Mouse (Mus musculus) hindbrain, embryonic 10.5 days (tissue): ENCODE measurements around the gene Rcan2. TPM values are rescaled to one million over a fixed set of nuclear protein-coding genes. Genes with fewer than 3 reads are reported as not detected.
A peak's percentile ranks its signal among the peaks of the same experiment; 100 is the strongest.

Experiments used
- DNase-seq: peaks from one replicate; pipeline ENCODE4 v3.0.0-alpha.2; 2017; ENCODE audit warnings: low spot score
- H3K27ac ChIP-seq: fragments of 300-500 bp; sonication (generic); 2 replicates; pipeline ENCODE4 v1.5.1; 2016; ENCODE audit warnings: mild to moderate bottlenecking, moderate library complexity
- H3K27me3 ChIP-seq: fragments of 300-500 bp; sonication (generic); 2 replicates; pipeline ENCODE4 v1.6.1; 2016; ENCODE audit warnings: mild to moderate bottlenecking; ENCODE audit not compliant: poor library complexity, insufficient read depth, severe bottlenecking
- H3K36me3 ChIP-seq: fragments of 300-500 bp; sonication (generic); 2 replicates; pipeline ENCODE4 v1.6.1; 2016; ENCODE audit warnings: mild to moderate bottlenecking, moderate library complexity
- H3K4me1 ChIP-seq: fragments of 300-500 bp; sonication (generic); replicated peaks from 2 replicates; pipeline ENCODE4 v1.6.1; 2016; ENCODE audit warnings: mild to moderate bottlenecking
- H3K4me3 ChIP-seq: fragments of 300-500 bp; sonication (generic); 2 replicates; pipeline ENCODE4 v1.5.1; 2016; ENCODE audit warnings: mild to moderate bottlenecking, moderate library complexity
- H3K9me3 ChIP-seq: fragments of 300-500 bp; sonication (generic); 2 replicates; pipeline ENCODE4 v1.6.1; 2016; ENCODE audit warnings: mild to moderate bottlenecking, moderate library complexity
- WGBS: fragments of 180-500 bp; shearing (Covaris S2); methylation state at CpG from one replicate; pipeline ENCODE4 v1.1.7; 2016; 5-methylcytosine and 5-hydroxymethylcytosine counted together
- polyA plus RNA-seq: library from polyadenylated mRNA; unstranded; fragments of >200 nt; fragmentation: Nextera tagmentation; extraction: Ambion mirVana; gene quantifications from 2 replicates; pipeline ENCODE4 v1.2.1, GENCODE M21; 2016

Gene Rcan2
- 8.5 and 23.0 TPM in 2 replicates for polyA plus RNA-seq

DNA sequence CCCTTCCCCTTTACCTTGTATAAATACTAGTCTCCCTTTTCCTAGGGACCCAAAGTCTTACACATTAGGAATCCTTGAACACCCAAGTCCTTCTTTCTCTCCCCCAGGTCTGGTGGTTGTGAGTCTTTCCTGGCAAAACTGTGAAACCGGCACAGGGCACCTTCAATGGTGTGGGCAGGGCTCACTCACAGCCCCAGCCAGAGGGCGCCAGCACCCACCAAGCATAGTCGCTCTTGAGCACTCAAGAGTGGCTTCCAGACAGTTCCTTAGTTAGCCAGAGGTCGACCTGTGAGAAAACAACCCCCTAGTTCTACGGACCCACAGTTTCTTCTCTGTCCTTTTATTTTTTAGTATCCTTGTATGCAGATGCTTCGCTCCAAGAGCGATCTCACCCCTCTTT is at the start of gene Rcan2:
Rcan2 (plus strand) TSS at position 275 of the 400 bp plus-strand sequence.
- WGBS = 1% methylated on average over 7 of the region's 7 CpGs
- H3K9me3 ChIP-seq = no peaks in the 10 kb centered on the region
- H3K4me1 ChIP-seq = peaks cover 15% of the 10 kb centered on the region
- peak within 1 kb of the TSS; percentile 86 for H3K27ac ChIP-seq
- DNase-seq = peak; percentile 42
- peaks cover 28% of the 10 kb centered on the region for H3K27me3 ChIP-seq
- peak within 1 kb of the TSS; percentile 74 for H3K4me3 ChIP-seq
- no peaks in the 10 kb centered on the region for H3K36me3 ChIP-seq

GRCm38 (mm10) chr17:43752811-43753210 is 48.3 kb upstream of the Rcan2 start:
- 92% methylated on average over 1 of the region's 1 CpGs for WGBS
- Histone ChIP-seq H3K9me3 (no peaks in the 10 kb centered on the region), H3K4me3 (no peak overlapping the region), H3K27me3 (no peaks in the 10 kb centered on the region), H3K27ac (no peak overlapping the region), H3K36me3 (peaks cover 11% of the 10 kb centered on the region; the same call in 1 of the 2 replicates), H3K4me1 (no peaks in the 10 kb centered on the region)
- DNase-seq = no peak

- H3K9me3 ChIP-seq = no peaks in the 10 kb centered on the region
- no peak overlapping the region for H3K4me3 ChIP-seq
- no peaks in the 10 kb centered on the region for H3K27me3 ChIP-seq
- no peaks in the 10 kb centered on the region for H3K4me1 ChIP-seq
- no peak overlapping the region for H3K27ac ChIP-seq
- 73% methylated on average over 5 of the region's 5 CpGs for WGBS
- no peak for DNase-seq
- 0 out of 2 replicates have a peak, but pooled peaks cover 5% of the 10 kb centered on the region for H3K36me3 ChIP-seq
Observed at GRCm38 (mm10) chr17:43754687-43755086, 46.5 kb upstream of the Rcan2 start.

GRCm38 (mm10) chr17:43758607-43759259 is 42.4 kb upstream of the Rcan2 start:
- no peak for DNase-seq
- H3K36me3 ChIP-seq = no peaks in the 10 kb centered on the region
- WGBS = 65% methylated on average over 15 of the region's 15 CpGs
- H3K27ac ChIP-seq = no peak overlapping the region
- no peaks in the 10 kb centered on the region for H3K4me1 ChIP-seq
- no peaks in the 10 kb centered on the region for H3K27me3 ChIP-seq
- no peaks in the 10 kb centered on the region for H3K9me3 ChIP-seq
- H3K4me3 ChIP-seq = no peak overlapping the region

DNA sequence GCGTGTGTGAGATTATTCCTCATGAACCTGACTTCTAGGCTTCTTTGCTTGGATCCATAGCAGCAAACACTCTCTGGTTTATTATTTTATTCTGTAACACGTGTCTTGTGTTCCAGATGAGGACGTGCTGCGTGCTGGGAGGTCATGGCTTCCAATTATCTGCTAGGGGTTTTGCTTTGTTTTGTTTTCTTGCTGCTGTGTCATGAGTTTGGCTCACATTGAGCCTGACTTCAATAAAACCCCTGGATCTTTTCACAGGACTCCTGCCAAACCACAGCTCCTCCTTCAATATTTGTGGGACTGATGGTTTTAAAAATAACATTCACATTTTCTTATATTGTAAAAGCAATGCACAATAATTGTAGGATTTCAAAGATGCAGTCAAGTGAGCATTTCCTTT is 16.6 kb upstream of the Rcan2 start:
- DNase-seq = no peak
- no peak overlapping the region for H3K27ac ChIP-seq
- no peaks in the 10 kb centered on the region for H3K4me1 ChIP-seq

DNA sequence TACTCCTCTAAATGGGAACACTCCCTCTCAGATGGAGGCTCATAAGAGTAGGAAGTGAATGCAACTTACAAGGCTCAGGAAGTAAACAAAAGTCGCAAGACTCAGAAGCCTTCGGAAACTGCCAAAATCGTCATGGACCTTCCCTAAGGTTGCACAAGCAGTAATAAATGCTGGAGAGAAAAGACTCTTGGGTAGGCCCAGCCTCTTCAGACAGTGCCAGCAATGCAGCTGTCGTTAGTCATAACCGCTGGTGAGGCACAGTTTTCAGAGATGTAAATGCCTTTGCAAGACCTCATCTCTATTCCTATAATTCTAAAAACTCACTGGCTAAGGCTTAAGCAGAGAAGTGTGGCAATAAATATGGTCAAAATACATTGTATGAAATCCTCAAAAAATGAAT is 12.9 kb upstream of the Rcan2 start:
- Histone ChIP-seq H3K4me1 (no peaks in the 10 kb centered on the region), H3K36me3 (no peaks in the 10 kb centered on the region), H3K9me3 (no peaks in the 10 kb centered on the region), H3K27me3 (no peaks in the 10 kb centered on the region), H3K27ac (no peak overlapping the region), H3K4me3 (no peak overlapping the region)
- 95% methylated on average over 5 of the region's 5 CpGs for WGBS
- DNase-seq = no peak

More for the DNA sequence above, 16.6 kb upstream of the Rcan2 start:
- Histone ChIP-seq H3K27me3 (no peaks in the 10 kb centered on the region), H3K4me3 (no peak overlapping the region), H3K9me3 (no peaks in the 10 kb centered on the region), H3K36me3 (no peaks in the 10 kb centered on the region)
- WGBS = 77% methylated on average over 4 of the region's 4 CpGs

DNA sequence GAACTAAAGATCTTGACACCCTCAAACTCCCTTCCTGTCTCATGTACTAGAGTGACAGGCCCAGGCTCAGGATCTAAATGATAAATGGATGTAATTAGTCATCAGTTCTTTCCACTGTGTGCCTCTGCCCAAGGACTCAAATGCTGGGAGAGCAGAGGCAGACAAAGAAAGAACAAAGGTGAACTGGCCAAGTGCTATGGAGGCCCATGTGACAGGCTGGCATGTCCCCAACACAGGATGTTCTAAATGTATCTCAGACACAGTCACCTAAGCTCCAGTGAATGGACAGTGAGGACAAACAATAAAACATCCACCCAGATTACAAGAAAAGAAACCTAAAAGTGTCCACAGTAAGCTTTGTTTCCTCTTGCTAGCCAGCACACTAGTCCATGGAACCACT is 11.8 kb upstream of the Rcan2 start:
- no peaks in the 10 kb centered on the region for H3K36me3 ChIP-seq
- no peak overlapping the region for H3K27ac ChIP-seq
- H3K4me3 ChIP-seq = no peak overlapping the region
- no peaks in the 10 kb centered on the region for H3K4me1 ChIP-seq
- no peak for DNase-seq
- no peaks in the 10 kb centered on the region for H3K9me3 ChIP-seq
- no peaks in the 10 kb centered on the region for H3K27me3 ChIP-seq

GRCm38 (mm10) chr17:43791751-43792150 is 9.4 kb upstream of the Rcan2 start:
- H3K9me3 ChIP-seq = no peaks in the 10 kb centered on the region
- H3K27ac ChIP-seq = no peak overlapping the region
- H3K4me1 ChIP-seq = no peaks in the 10 kb centered on the region
- H3K27me3 ChIP-seq = no peaks in the 10 kb centered on the region
- no peak for DNase-seq
- H3K4me3 ChIP-seq = no peak overlapping the region
- WGBS = 93% methylated on average over 3 of the region's 3 CpGs
- H3K36me3 ChIP-seq = no peaks in the 10 kb centered on the region

- H3K36me3 ChIP-seq = no peaks in the 10 kb centered on the region
- no peak overlapping the region for H3K27ac ChIP-seq
- DNase-seq = no peak
- H3K4me3 ChIP-seq = no peak overlapping the region
- 68% methylated on average over 1 of the region's 1 CpGs for WGBS
- no peaks in the 10 kb centered on the region for H3K27me3 ChIP-seq
- H3K9me3 ChIP-seq = no peaks in the 10 kb centered on the region
- H3K4me1 ChIP-seq = no peaks in the 10 kb centered on the region
Observed at GRCm38 (mm10) chr17:43794731-43795280, 6.3 kb upstream of the Rcan2 start.

DNA sequence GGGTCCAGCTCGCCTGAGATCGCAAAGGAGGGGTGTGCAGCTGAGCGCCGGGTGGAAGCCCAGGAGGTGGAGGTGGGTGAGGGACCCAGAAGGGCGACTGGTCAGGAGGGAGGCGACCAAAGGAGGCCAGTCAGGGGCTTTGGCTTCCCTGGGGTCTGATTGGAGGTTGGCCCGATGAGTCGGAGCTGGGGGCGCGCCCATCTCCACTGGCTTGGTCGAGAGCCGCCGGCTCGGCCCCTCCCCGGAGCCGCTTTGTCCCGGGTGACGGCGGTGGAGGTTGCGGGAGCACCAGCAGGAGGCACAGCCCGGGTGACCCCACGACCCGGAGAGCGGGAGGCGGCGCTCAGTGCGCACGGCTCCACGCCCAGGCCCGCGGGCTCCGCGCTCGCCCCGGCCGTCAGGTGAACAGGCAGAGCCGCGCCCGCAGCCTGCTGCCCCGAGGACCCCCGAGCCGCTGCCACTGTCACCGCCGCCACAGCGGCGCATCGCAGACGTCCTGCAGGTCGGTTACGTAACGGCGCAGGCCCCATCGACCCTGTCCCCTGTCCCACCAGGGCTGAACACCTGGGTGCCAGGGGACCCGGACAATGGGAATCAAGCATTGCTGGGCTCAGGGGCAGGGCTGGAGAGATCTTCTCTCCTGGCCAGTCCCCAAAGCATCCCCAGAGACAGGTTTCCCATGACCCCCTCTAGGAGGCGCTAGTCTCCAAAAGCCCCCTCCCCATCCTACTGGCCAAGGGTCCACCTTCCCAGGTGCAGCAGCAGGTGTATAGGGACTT is 633 bp downstream of the Rcan2 start:
- DNase-seq = peak; percentile 72
- no peaks in the 10 kb centered on the region for H3K9me3 ChIP-seq
- H3K36me3 ChIP-seq = no peaks in the 10 kb centered on the region
- peak overlapping the region; percentile 86 for H3K27ac ChIP-seq
- H3K27me3 ChIP-seq = peaks cover 28% of the 10 kb centered on the region
- H3K4me1 ChIP-seq = peaks cover 15% of the 10 kb centered on the region
- H3K4me3 ChIP-seq = peak overlapping the region; percentile 74
- WGBS = under 1% methylated on average over 52 of the region's 55 CpGs

- no peak for DNase-seq
- no peaks in the 10 kb centered on the region for H3K36me3 ChIP-seq
- H3K27ac ChIP-seq = no peak overlapping the region
- H3K4me3 ChIP-seq = peak overlapping the region; percentile 74
- peaks cover 15% of the 10 kb centered on the region for H3K4me1 ChIP-seq
- H3K9me3 ChIP-seq = no peaks in the 10 kb centered on the region
- WGBS = 62% methylated on average over 11 of the region's 11 CpGs
- H3K27me3 ChIP-seq = peaks cover 28% of the 10 kb centered on the region
Observed at GRCm38 (mm10) chr17:43802414-43802813, 1.3 kb downstream of the Rcan2 start.

GRCm38 (mm10) chr17:43803111-43803510 is 2.0 kb downstream of the Rcan2 start:
- WGBS = 93% methylated on average over 2 of the region's 2 CpGs

DNA sequence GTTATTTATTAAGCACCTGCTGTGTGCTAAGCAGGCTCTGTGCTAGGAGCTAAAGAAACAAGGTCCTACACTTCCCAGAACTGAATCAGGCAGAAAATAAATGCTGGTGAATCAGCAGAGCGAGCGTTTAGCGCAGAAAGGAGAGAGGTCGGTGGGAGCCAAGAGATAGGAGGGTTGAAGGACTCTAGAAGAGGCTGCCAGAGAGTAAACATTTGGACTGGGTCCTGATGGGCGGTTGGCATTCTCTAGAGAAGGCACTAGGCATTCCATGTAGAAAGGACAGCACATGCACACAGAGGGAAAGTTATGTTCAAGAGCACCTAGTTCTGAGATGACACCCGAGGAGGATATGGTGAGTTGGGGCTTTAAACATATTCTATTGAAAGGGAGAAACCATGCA is 2.6 kb downstream of the Rcan2 start:
- H3K36me3 ChIP-seq = no peaks in the 10 kb centered on the region
- H3K27me3 ChIP-seq = peaks cover 28% of the 10 kb centered on the region
- no peak for DNase-seq
- no peaks in the 10 kb centered on the region for H3K9me3 ChIP-seq
- 88% methylated on average over 6 of the region's 6 CpGs for whole genome bisulfite sequencing
- no peak overlapping the region for H3K27ac ChIP-seq
- peaks cover 15% of the 10 kb centered on the region for H3K4me1 ChIP-seq
- no peak overlapping the region for H3K4me3 ChIP-seq

More at GRCm38 (mm10) chr17:43803111-43803510, 2.0 kb downstream of the Rcan2 start:
- Histone ChIP-seq H3K4me1 (peaks cover 15% of the 10 kb centered on the region), H3K27me3 (peaks cover 28% of the 10 kb centered on the region), H3K4me3 (no peak overlapping the region), H3K27ac (no peak overlapping the region), H3K36me3 (no peaks in the 10 kb centered on the region), H3K9me3 (no peaks in the 10 kb centered on the region)
- no peak for DNase-seq
